ENCODE assay signal across 7 mouse cellular contexts in genomic region chr2:31151892-31152812, GRCm38 (mm10). TPM values are rescaled to one million over a fixed set of nuclear protein-coding genes. Genes with fewer than 3 reads are reported as not detected.
DNase-seq lines count a peak whose midpoint lies in the region; ATAC-seq and TF ChIP-seq lines count a peak whose summit lies in the region.

Gpr107 (plus strand) TSS chr2:31152316.

- H3K9me3 ChIP-seq in intestine, postnatal 0 days (ENCODE audit: control insufficient read depth): no peaks in the 10 kb centered on the region
- no peaks in the 10 kb centered on the region for H3K9me3 ChIP-seq in limb, embryonic 11.5 days (ENCODE audit: control insufficient read depth, low read length)
- no peaks in the 10 kb centered on the region for H3K9me3 ChIP-seq in midbrain, embryonic 14.5 days (ENCODE audit: control insufficient read depth, low read length)

- 0 out of 2 replicates have a peak, but pooled peaks cover 7% of the 10 kb centered on the region for H3K4me1 ChIP-seq in intestine, postnatal 0 days (replicated peaks; ENCODE audit: control insufficient read depth, insufficient read depth, low read length)
- H3K4me1 ChIP-seq in limb, embryonic 11.5 days (ENCODE audit: control insufficient read depth, insufficient read depth, low read length): peaks cover 8% of the 10 kb centered on the region; the same call in 1 of the 2 replicates
- peaks cover 21% of the 10 kb centered on the region for H3K4me1 ChIP-seq in midbrain, embryonic 14.5 days (ENCODE audit: control insufficient read depth, insufficient read depth, low read length)

- H3K27me3 ChIP-seq in intestine, postnatal 0 days (replicated peaks; ENCODE audit: control insufficient read depth, insufficient read depth, low read length): no peaks in the 10 kb centered on the region
- H3K27me3 ChIP-seq in limb, embryonic 11.5 days (ENCODE audit: control insufficient read depth, insufficient read depth, low read length): no peaks in the 10 kb centered on the region
- H3K27me3 ChIP-seq in midbrain, embryonic 14.5 days (ENCODE audit: control insufficient read depth, insufficient read depth, low read length): no peaks in the 10 kb centered on the region

- H3K4me3 ChIP-seq in intestine, postnatal 0 days (ENCODE audit: low read depth, low read length): peak within 1 kb of the TSS; percentile 99
- peak within 1 kb of the TSS; percentile 89 for H3K4me3 ChIP-seq in limb, embryonic 11.5 days (ENCODE audit: low read depth, low read length)
- H3K4me3 ChIP-seq in midbrain, embryonic 14.5 days (replicated peaks; ENCODE audit: low read depth, low read length): peak within 1 kb of the TSS; percentile 99

- under 1% methylated on average over 53 of the region's 53 CpGs for WGBS in intestine, postnatal 0 days
- WGBS in limb, embryonic 11.5 days: under 1% methylated on average over 53 of the region's 53 CpGs
- WGBS in midbrain, embryonic 14.5 days: under 1% methylated on average over 53 of the region's 53 CpGs

- DNase-seq in adrenal gland, postnatal 10 days: peak; percentile 92
- peak; percentile 88 for DNase-seq in embryo, embryonic 9.5 days (ENCODE audit: extremely low spot score)
- no peak for DNase-seq in gonadal fat pad, adult 2 months (ENCODE audit: low read depth)
- DNase-seq in limb, embryonic 11.5 days (ENCODE audit: low spot score): peak; percentile 94
- DNase-seq in midbrain, embryonic 14.5 days: peak; percentile 93
- peak; percentile 67 to 77 for DNase-seq in spleen, adult 18-20 months

- TF ChIP-seq CTCF in intestine, postnatal 0 days (IDR thresholded peaks at IDR 0.05; ENCODE audit: low read depth): no peak

- H3K27ac ChIP-seq in intestine, postnatal 0 days (ENCODE audit: low read depth, low read length): peak within 1 kb of the TSS; percentile 91
- peak within 1 kb of the TSS; percentile 31; the same call in 1 of the 2 replicates for H3K27ac ChIP-seq in limb, embryonic 11.5 days (replicated peaks; ENCODE audit: low read depth, low read length)
- H3K27ac ChIP-seq in midbrain, embryonic 14.5 days (replicated peaks; ENCODE audit: low read depth, low read length): peak within 1 kb of the TSS; percentile 77

- H3K4me2 ChIP-seq in intestine, postnatal 0 days (replicated peaks; ENCODE audit: low read depth): peak within 1 kb of the TSS; percentile 73
- peak within 1 kb of the TSS; percentile 59 for H3K4me2 ChIP-seq in limb, embryonic 11.5 days (ENCODE audit: low read depth, severe bottlenecking)
- peak within 1 kb of the TSS; percentile 91 for H3K4me2 ChIP-seq in midbrain, embryonic 14.5 days (ENCODE audit: low read length)

- H3K36me3 ChIP-seq in intestine, postnatal 0 days (ENCODE audit: control insufficient read depth, insufficient read depth): peaks cover 13% of the 10 kb centered on the region
- no peaks in the 10 kb centered on the region for H3K36me3 ChIP-seq in limb, embryonic 11.5 days (ENCODE audit: control insufficient read depth, insufficient read depth, low read length)
- H3K36me3 ChIP-seq in midbrain, embryonic 14.5 days (ENCODE audit: control insufficient read depth, insufficient read depth, low read length): peaks cover 27% of the 10 kb centered on the region

- peak; percentile 84 for ATAC-seq in intestine, postnatal 0 days
- ATAC-seq in limb, embryonic 11.5 days (ENCODE audit: insufficient number of reproducible peaks, low FRiP score, low TSS enrichment, low read depth): peak; percentile 86
- peak; percentile 91 for ATAC-seq in midbrain, embryonic 14.5 days (ENCODE audit: low FRiP score, low TSS enrichment)

- H3K9ac ChIP-seq in intestine, postnatal 0 days (ENCODE audit: low read depth, low read length): peak within 1 kb of the TSS; percentile 90
- H3K9ac ChIP-seq in limb, embryonic 11.5 days (ENCODE audit: low read length): peak within 1 kb of the TSS; percentile 82
- peak within 1 kb of the TSS; percentile 85 for H3K9ac ChIP-seq in midbrain, embryonic 14.5 days (replicated peaks; ENCODE audit: low read length)

RNA-seq across cellular contexts. Expression of gene Gpr107, which starts in this region (rescaled TPM):
- total RNA-seq in adrenal gland, postnatal 10 days (2021): 10 to 100 TPM; 41.7 to 56.4 TPM
- polyA plus RNA-seq in gonadal fat pad, adult 2 months (2012; rRNA removed): 28.7 and 35.0 TPM in 2 replicates
- polyA plus RNA-seq in intestine, postnatal 0 days (2015; fragmentation: Nextera tagmentation; extraction: Ambion mirVana): 46.8 and 48.3 TPM in 2 replicates
- 23.8 and 26.9 TPM in 2 replicates for polyA plus RNA-seq in limb, embryonic 11.5 days (2014; fragmentation: Nextera tagmentation; extraction: Ambion mirVana)
- 25.5 and 25.6 TPM in 2 replicates for polyA plus RNA-seq in midbrain, embryonic 14.5 days (2014; fragmentation: Nextera tagmentation; extraction: Ambion mirVana)

Comparison
In these comparisons a context has a peak if more than half of its experiments do, and no peak if none do; other contexts are left out.
1. H3K27ac ChIP-seq: peak in every context shown above with its lines; median percentile 91 in intestine, postnatal 0 days; 77 in midbrain, embryonic 14.5 days; 31 in limb, embryonic 11.5 days.